Mouse (Mus musculus): ENCODE results near the gene Icam1.

Gene Icam1

DNA sequence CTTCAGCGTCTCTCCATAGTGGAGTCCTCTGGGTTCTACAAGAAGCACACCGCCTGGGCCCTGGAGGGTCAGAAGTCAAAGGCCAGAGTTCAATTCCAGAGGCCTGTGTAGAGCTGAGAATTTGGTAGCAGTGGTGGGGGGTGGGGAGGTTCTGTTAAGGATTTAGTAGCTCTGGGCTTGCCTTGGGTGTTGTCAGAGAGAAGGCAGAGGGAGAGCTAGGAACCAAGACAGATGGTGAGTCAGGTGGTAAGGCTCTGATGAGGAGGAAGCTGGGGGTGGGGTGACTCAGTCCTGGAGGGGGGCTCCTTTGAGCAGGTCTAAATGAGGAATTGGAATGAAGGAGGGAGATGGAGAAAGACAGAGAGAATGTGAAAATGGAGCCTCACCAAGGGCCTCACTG lies 47.1 kb downstream of the Icam1 start:
- DNase-seq = no peak

DNA sequence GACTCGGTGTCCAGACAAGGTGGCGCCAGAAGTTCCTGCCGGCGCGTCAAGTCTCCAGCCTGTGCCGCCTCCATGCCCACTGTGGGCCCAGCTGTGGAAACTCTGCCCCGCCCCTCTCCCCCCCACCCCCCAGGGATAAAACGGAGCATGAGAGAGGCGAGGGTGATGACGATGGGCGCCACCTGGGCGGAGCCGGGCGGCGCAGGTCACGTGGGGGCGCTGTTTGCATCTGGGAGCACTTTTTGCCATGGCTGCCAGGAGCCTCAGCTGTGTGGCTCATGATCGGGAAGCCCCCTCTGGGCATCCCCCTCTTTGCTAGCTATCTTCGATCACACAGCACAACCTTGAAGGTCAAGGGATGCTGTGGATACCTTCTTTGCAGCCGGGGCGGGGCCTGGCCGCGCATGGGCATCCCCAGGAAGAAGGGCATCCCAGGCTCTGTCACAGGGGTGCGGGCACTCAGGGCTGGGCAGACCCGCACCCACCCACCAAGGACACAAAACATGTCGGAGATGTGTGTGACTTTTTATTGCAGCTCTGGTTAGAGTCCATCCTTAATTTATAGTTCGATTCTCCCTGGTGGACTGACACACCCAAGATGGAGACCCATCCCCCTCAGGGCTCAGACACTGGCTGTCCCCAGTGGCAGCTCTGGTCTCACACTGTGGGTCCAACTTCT lies 51.4 kb downstream of the Icam1 start, which contains the start of gene Zglp1:
Zglp1 (minus strand) TSS at position 88 of the 679 bp plus-strand sequence.
- DNase-seq = no peak

DNA sequence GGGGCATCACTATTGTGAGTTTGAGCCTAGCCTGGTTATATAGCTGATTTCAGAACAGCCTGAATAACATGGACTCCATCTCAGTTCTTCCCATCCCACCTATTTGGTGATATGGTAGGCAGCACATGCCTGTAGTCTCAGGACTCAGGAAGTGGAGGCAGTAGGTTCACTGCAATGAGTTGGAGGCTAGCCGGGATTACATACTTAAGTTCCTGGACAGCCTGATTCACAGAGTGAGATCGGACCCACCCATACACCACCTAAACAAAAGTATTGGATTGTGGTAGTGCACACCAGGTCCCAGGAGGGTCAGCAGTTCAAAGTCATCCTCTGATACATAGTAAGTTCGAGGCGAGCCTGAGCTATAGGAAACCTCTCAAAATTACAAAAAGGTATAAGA lies 56.9 kb downstream of the Icam1 start:
- DNase-seq = no peak

GRCm38 (mm10) chr9:21073044-21073840 lies 57.5 kb downstream of the Icam1 start, which contains the start of the genes Gm49373 and Fdx1l:
Gene Gm49373, minus strand, starts transcription at chr9:21073096.
Gene Fdx1l, minus strand, starts transcription at chr9:21073614.
- DNase-seq = peak; percentile 95

DNA sequence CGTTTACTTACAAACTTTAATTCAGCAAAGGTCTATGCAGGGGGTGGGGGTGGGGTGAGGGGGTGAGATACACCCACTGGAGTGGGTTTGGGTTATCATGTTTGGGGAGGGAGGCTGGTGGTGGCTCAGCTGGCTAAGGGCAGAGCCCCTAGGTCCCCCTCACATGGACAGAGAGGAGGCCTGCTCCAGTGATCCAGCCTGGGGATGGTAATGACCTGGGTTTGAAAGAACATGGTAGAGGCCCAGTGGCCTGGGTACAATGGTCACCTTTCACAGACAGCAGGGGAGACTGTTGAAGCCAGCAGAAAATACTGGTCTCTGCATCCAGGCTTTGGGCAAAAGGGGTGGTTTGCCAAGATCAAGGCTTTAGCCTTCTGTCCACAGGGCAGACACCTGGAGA lies 58.4 kb downstream of the Icam1 start:
- no peak for DNase-seq

- no peak for DNase-seq
These were observed 59.8 kb downstream of the Icam1 start for GRCm38 (mm10) chr9:21075625-21076024.

Measured in embryo, embryonic 11 days (tissue).